Mouse (Mus musculus): ENCODE results near the gene Prpf31.

Prpf31 gene

DNA sequence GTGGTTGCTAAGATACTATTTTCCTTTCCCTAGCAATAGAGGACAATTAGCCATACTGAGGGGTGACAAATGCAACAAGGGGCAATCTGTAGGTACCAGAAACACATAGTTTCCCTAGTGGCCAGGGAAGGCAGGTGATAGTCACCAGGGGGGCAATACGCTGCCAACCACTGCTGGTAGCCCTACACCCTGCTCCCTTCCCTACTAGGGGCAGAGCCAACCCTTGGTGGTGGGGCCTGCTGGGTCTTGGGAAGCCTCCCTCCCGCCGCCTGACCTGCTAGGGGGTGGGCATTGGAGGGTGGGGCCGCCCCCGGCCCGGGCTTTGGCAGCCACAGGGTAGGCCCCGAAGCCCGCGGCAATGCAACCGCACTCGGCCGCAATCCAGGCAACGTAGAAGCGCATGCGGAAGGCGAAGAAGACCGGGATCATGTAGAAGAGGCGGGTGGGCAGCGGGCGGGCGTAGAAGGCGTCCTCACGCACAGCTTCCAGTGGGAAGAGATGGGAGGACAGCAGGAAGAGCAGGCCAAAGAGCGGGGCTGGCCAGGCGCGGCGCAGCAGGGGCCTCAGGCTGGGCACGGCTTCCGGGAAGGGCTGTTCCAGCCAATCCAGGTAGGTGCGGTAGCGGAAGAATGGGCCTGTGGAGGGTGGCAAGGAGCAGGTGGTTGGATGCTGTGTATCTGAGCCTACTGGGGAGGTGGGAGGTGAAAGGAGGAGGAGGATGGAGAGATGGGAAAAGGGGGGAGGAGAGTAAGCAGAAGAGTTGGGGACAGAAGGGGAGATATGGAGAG, 55.8 kb downstream of the Prpf31 start:
- DNase-seq (ENCODE audit: low spot score): no peak

DNA sequence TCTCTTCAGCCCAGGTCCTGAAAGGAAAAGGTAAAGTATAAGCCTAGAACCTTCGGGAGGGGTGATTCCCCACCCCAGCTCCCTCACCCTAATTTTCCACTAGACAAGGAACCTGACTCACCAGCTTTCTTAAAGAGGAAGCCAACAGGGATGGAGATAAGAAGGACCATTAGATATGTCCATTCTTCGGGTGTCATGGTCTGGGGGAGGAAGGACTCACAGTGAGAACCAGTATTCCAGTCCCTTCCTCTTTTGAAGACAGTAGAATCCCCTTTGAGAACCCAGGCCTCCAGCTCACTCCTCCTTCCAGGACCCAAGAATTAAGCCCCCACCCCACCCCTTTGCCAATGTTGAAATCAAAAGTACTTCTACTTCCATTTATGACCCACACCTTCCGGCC, 62.1 kb downstream of the Prpf31 start:
- DNase-seq (ENCODE audit: low spot score): no peak
